Mouse (Mus musculus) small intestine, adult 2 months (tissue): ENCODE measurements around the gene Xlr4c. TPM values are rescaled to one million over a fixed set of nuclear protein-coding genes. Genes with fewer than 3 reads are reported as not detected.

Source experiments
- polyA plus RNA-seq: library from polyadenylated mRNA; depleted of rRNA; stranded (reverse); fragments of >200 nt; gene quantifications from 2 replicates; pipeline ENCODE4 v1.2.3, GENCODE M21; 2012; rRNA removed

Gene Xlr4c
- polyA plus RNA-seq, 1 experiment: not detected

Other genes with a start within 250 kb of the Xlr4c start
- not detected in 2 replicates for gene Pnma5, start 206.0 kb downstream of the Xlr4c start, polyA plus RNA-seq
- gene Pnma3, start 178.3 kb downstream of the Xlr4c start, polyA plus RNA-seq: not detected in 2 replicates
- not detected in 2 replicates for gene Xlr4a, start 160.7 kb downstream of the Xlr4c start, polyA plus RNA-seq
- 0.38 TPM in 1 of 2 replicates, not detected in the other for gene Xlr3a, start 146.0 kb downstream of the Xlr4c start, polyA plus RNA-seq
- gene Gm14685, start 126.1 kb downstream of the Xlr4c start, polyA plus RNA-seq: 0.06 TPM in 1 of 2 replicates, not detected in the other
- gene Xlr5b, start 94.3 kb downstream of the Xlr4c start, polyA plus RNA-seq: not detected in 2 replicates
- gene DXBay18, start 93.7 kb downstream of the Xlr4c start, polyA plus RNA-seq: not detected in 2 replicates
- gene Spin2d, start 66.1 kb downstream of the Xlr4c start, polyA plus RNA-seq: not detected in 2 replicates
- gene Xlr3b, start 50.9 kb downstream of the Xlr4c start, polyA plus RNA-seq: 0.08 and 0.23 TPM in 2 replicates
- gene Xlr4b, start 28.8 kb downstream of the Xlr4c start, polyA plus RNA-seq: not detected in 2 replicates
- gene F8a, start 14.8 kb downstream of the Xlr4c start, polyA plus RNA-seq: 20.7 and 29.4 TPM in 2 replicates
- gene Xlr3c, start 22.3 kb upstream of the Xlr4c start, polyA plus RNA-seq: not detected in 2 replicates
- gene Xlr5a, start 49.8 kb upstream of the Xlr4c start, polyA plus RNA-seq: not detected in 2 replicates
- not detected in 2 replicates for gene Xlr5c, start 49.8 kb upstream of the Xlr4c start, polyA plus RNA-seq
- not detected in 2 replicates for gene Gm45015, start 93.7 kb upstream of the Xlr4c start, polyA plus RNA-seq
- 2.1 and 2.2 TPM in 2 replicates for gene Zfp275, start 99.5 kb upstream of the Xlr4c start, polyA plus RNA-seq
- gene Gm18336, start 155.6 kb upstream of the Xlr4c start, polyA plus RNA-seq: not detected in 2 replicates
- 0.79 and 1.1 TPM in 2 replicates for gene Zfp92, start 168.0 kb upstream of the Xlr4c start, polyA plus RNA-seq
- gene Trex2, start 192.2 kb upstream of the Xlr4c start, polyA plus RNA-seq: 2.4 and 5.4 TPM in 2 replicates
- 5.1 and 9.3 TPM in 2 replicates for gene Haus7, start 215.9 kb upstream of the Xlr4c start, polyA plus RNA-seq
- gene Bgn, start 240.5 kb upstream of the Xlr4c start, polyA plus RNA-seq: 121 and 168 TPM in 2 replicates